Mouse (Mus musculus) G1E (cell line): Measurements from ENCODE around the gene Tmem198. TPM values are rescaled to one million over a fixed set of nuclear protein-coding genes. Genes with fewer than 3 reads are reported as not detected.
A peak's percentile ranks its signal among the peaks of the same experiment; 100 is the strongest.

Source experiments
- ATAC-seq: 2 replicates; pipeline ENCODE4 v1.8.0; 2016; ENCODE audit warnings: mild to moderate bottlenecking; ENCODE audit not compliant: insufficient number of reproducible peaks, poor library complexity, low FRiP score, severe bottlenecking; ENCODE audit errors: extremely low read depth
- DNase-seq: peaks from one replicate; pipeline ENCODE4 v3.0.0; 2012; ENCODE audit warnings: low spot score
- H3K27me3 ChIP-seq: 2 replicates; pipeline ENCODE4 v1.6.1; 2012; ENCODE audit warnings: mild to moderate bottlenecking, low read length, inconsistent platforms; ENCODE audit not compliant: insufficient read depth
- H3K36me3 ChIP-seq: replicated peaks from 2 replicates; pipeline ENCODE3; 2012; ENCODE audit warnings: mild to moderate bottlenecking, inconsistent platforms
- H3K4me1 ChIP-seq: 2 replicates; pipeline ENCODE4 v1.6.1; 2012; ENCODE audit warnings: low read depth, low read length, inconsistent platforms, mixed read lengths; ENCODE audit not compliant: insufficient read depth
- H3K4me3 ChIP-seq: 2 replicates; pipeline ENCODE4 v1.5.1; 2012; ENCODE audit warnings: low read depth, mild to moderate bottlenecking, inconsistent platforms, low read length, moderate library complexity, mixed read lengths
- H3K9me3 ChIP-seq: replicated peaks from 2 replicates; pipeline ENCODE4 v1.6.1; 2012; ENCODE audit warnings: inconsistent platforms
- CTCF ChIP-seq: IDR thresholded peaks from 2 replicates; pipeline ENCODE4 v1.5.1; 2012; ENCODE audit warnings: low read depth, low read length, inconsistent platforms, mixed read lengths
- GATA1 ChIP-seq: IDR thresholded peaks from 2 replicates; pipeline ENCODE4 v1.6.1; 2012; ENCODE audit warnings: borderline replicate concordance, low read length, inconsistent platforms, mixed read lengths
- GATA2 ChIP-seq: IDR thresholded peaks from 2 replicates; pipeline ENCODE4 v1.6.1; 2012; ENCODE audit warnings: low read depth, low read length, inconsistent platforms, borderline replicate concordance
- POLR2AphosphoS5 ChIP-seq: IDR thresholded peaks from 2 replicates; pipeline ENCODE4 v1.6.1; 2012; ENCODE audit warnings: low read depth, low read length, inconsistent platforms; ENCODE audit not compliant: insufficient replicate concordance
- TAL1 ChIP-seq: conservative IDR thresholded peaks from 2 replicates; pipeline ENCODE4 v1.6.1; 2012; ENCODE audit warnings: low read depth, low read length, inconsistent platforms, mixed read lengths
- polyA plus RNA-seq: library from polyadenylated mRNA; stranded (reverse); fragments of >175 nt; gene quantifications from 2 replicates; pipeline ENCODE4 v1.2.3, GENCODE M21; 2012
- total RNA-seq, 2 experiments: library from RNA; stranded (forward) in 1 of 2; stranded (reverse) in 1 of 2; fragments of 200-1000 nt in 1 of 2; fragments of >200 nt in 1 of 2; fragmentation: Nextera tagmentation in 1 of 2; gene quantifications; 2 replicates each; pipeline ENCODE4 v1.2.3; 2014 to 2017

The Tmem198 gene
- total and polyA plus RNA-seq, 3 experiments, result 0.30 to 4.0 (median 0.76) TPM

GRCm38 (mm10) chr1:75467215-75467927 lies 12.0 kb upstream of the Tmem198 start:
- peaks cover 30% of the 10 kb centered on the region for H3K27me3 ChIP-seq
- no peaks in the 10 kb centered on the region; the same call in 1 of the 2 replicates for H3K9me3 ChIP-seq
- peak; percentile 89 for DNase-seq
- TF ChIP-seq TAL1 (no peak), CTCF (peak; percentile 82)
- H3K4me3 ChIP-seq, result no peak overlapping the region; the same call in 1 of the 2 replicates
- ATAC-seq, result no peak
- H3K36me3 ChIP-seq, result peaks cover 23% of the 10 kb centered on the region
- peaks cover 64% of the 10 kb centered on the region for H3K4me1 ChIP-seq

- DNase-seq (no peak), ATAC-seq (no peak)
- Histone ChIP-seq H3K36me3 (peaks cover 43% of the 10 kb centered on the region), H3K9me3 (no peaks in the 10 kb centered on the region), H3K4me3 (no peak overlapping the region), H3K4me1 (peaks cover 53% of the 10 kb centered on the region), H3K27me3 (peaks cover 30% of the 10 kb centered on the region)
- TF ChIP-seq GATA1 (no peak), POLR2AphosphoS5 (no peak), CTCF (no peak), TAL1 (no peak), GATA2 (no peak)
These were observed 10.0 kb upstream of the Tmem198 start for GRCm38 (mm10) chr1:75469287-75469825.

GRCm38 (mm10) chr1:75476441-75476840 lies 2.9 kb upstream of the Tmem198 start:
- ATAC-seq (no peak), DNase-seq (no peak)
- TF ChIP-seq GATA1 (no peak), TAL1 (no peak), GATA2 (no peak), CTCF (no peak), POLR2AphosphoS5 (no peak)
- Histone ChIP-seq H3K4me1 (peaks cover 60% of the 10 kb centered on the region), H3K27me3 (no peaks in the 10 kb centered on the region; the same call in 1 of the 2 replicates), H3K36me3 (peaks cover 62% of the 10 kb centered on the region), H3K4me3 (no peak overlapping the region; the same call in 1 of the 2 replicates), H3K9me3 (no peaks in the 10 kb centered on the region)

- Histone ChIP-seq H3K4me3 (peak overlapping the region; percentile 80), H3K9me3 (no peaks in the 10 kb centered on the region), H3K27me3 (peaks cover under 1% of the 10 kb centered on the region; the same call in 1 of the 2 replicates), H3K4me1 (peaks cover 57% of the 10 kb centered on the region), H3K36me3 (peaks cover 54% of the 10 kb centered on the region)
- DNase-seq (peak; percentile 74), ATAC-seq (peak; percentile 22; the same call in 1 of the 2 replicates)
- TF ChIP-seq GATA1, result no peak
- TF ChIP-seq CTCF, result peak; percentile 80
- no peak for TF ChIP-seq POLR2AphosphoS5
These were observed 1.9 kb upstream of the Tmem198 start for GRCm38 (mm10) chr1:75477264-75477965.

GRCm38 (mm10) chr1:75477966-75478290 lies 1.4 kb upstream of the Tmem198 start:
- Histone ChIP-seq H3K36me3 (peaks cover 54% of the 10 kb centered on the region), H3K4me1 (peaks cover 59% of the 10 kb centered on the region), H3K4me3 (peak overlapping the region; percentile 80), H3K27me3 (peaks cover 4% of the 10 kb centered on the region; the same call in 1 of the 2 replicates), H3K9me3 (no peaks in the 10 kb centered on the region)
- no peak for DNase-seq
- no peak for ATAC-seq
- TF ChIP-seq GATA1 (no peak), POLR2AphosphoS5 (no peak)

GRCm38 (mm10) chr1:75478497-75478896 lies 835 bp upstream of the Tmem198 start:
- H3K9me3 ChIP-seq, result no peaks in the 10 kb centered on the region
- H3K4me1 ChIP-seq, result peaks cover 58% of the 10 kb centered on the region
- H3K4me3 ChIP-seq, result peak overlapping the region; percentile 80
- peaks cover 4% of the 10 kb centered on the region; the same call in 1 of the 2 replicates for H3K27me3 ChIP-seq
- TF ChIP-seq GATA2 (no peak), POLR2AphosphoS5 (no peak), CTCF (no peak), GATA1 (no peak), TAL1 (no peak)
- no peak for ATAC-seq
- peak; percentile 79 for DNase-seq
- H3K36me3 ChIP-seq, result peaks cover 49% of the 10 kb centered on the region
